Mouse (Mus musculus) monocyte, adult 59 days (primary cell): Measurements from ENCODE around the gene Uqcr10. TPM values are rescaled to one million over a fixed set of nuclear protein-coding genes. Genes with fewer than 3 reads are reported as not detected.

Source experiments
- total RNA-seq, 2 experiments: library from RNA; stranded (reverse); gene quantifications; one replicate each; pipeline ENCODE4 v1.2.4; 2023

Gene Uqcr10
- 100 to 1,000 TPM; 118 to 123 TPM for total RNA-seq

GRCm38 (mm10) chr11:4704072-4704964, at the start of gene Uqcr10, which contains the start of gene Zmat5:
TSS of gene Uqcr10 (minus strand) at chr11:4704342.
TSS of gene Zmat5 (plus strand) at chr11:4704678.

GRCm38 (mm10) chr11:4746733-4747132, 42.6 kb upstream of the Uqcr10 start, which contains the start of gene Cabp7:
TSS of gene Cabp7 (minus strand) at chr11:4746778.

Other genes starting within 250 kb of the Uqcr10 start
- 10 to 100 TPM; 91.2 to 93.6 TPM for gene Mtmr3, start 109.5 kb downstream of the Uqcr10 start, total RNA-seq
- not detected for gene Gm11032, start 84.3 kb downstream of the Uqcr10 start, total RNA-seq
- gene Ascc2, start 66.6 kb downstream of the Uqcr10 start, total RNA-seq = 10 to 100 TPM; 28.3 to 31.2 TPM
- 10 to 100 TPM; 30.9 to 31.4 TPM for gene Zmat5, start 336 bp upstream of the Uqcr10 start, total RNA-seq
- not detected for gene Cabp7, start 42.4 kb upstream of the Uqcr10 start, total RNA-seq
- 10 to 100 TPM; 33.9 to 40.7 TPM for gene Nf2, start 145.2 kb upstream of the Uqcr10 start, total RNA-seq
- 1 to 10 TPM; 4.2 to 4.9 TPM for gene Nipsnap1, start 169.6 kb upstream of the Uqcr10 start, total RNA-seq
- gene Thoc5, start 191.0 kb upstream of the Uqcr10 start, total RNA-seq = 10 to 100 TPM; 31.9 to 32.2 TPM
- not detected for gene Nefh, start 243.7 kb upstream of the Uqcr10 start, total RNA-seq